9 mouse cellular contexts compared by ENCODE assay signal in genomic region chr6:38389671-38390070, GRCm38 (mm10). TPM values are rescaled to one million over a fixed set of nuclear protein-coding genes. Genes with fewer than 3 reads are reported as not detected.
A peak's percentile ranks its signal among the peaks of the same experiment; 100 is the strongest.
DNase-seq lines count a peak whose midpoint lies in the region; ATAC-seq and TF ChIP-seq lines count a peak whose summit lies in the region.
"Had no signal": no experiment of that assay in that cellular context is flagged by ENCODE, and none has a peak within 500 bp of the region (broad histone marks: within the 10 kb centered on the region; RNA-seq: fewer than 3 reads in every experiment).

No protein-coding gene starts in this region.

- H3K9ac ChIP-seq in liver, postnatal 0 days (replicated peaks), result no peak overlapping the region
- H3K9ac ChIP-seq: limb, embryonic 13.5 days had no signal

- no peaks in the 10 kb centered on the region for H3K9me3 ChIP-seq in liver, postnatal 0 days (ENCODE audit: low read length)
- H3K9me3 ChIP-seq: limb, embryonic 13.5 days had no signal

- H3K4me2 ChIP-seq in liver, postnatal 0 days (ENCODE audit: low read depth, low read length), result no peak overlapping the region
- H3K4me2 ChIP-seq: limb, embryonic 13.5 days had no signal

- H3K27ac ChIP-seq in gastrocnemius, adult 2 months, result no peak overlapping the region
- no peak overlapping the region for H3K27ac ChIP-seq in liver, postnatal 0 days (ENCODE audit: low read depth)
- H3K27ac ChIP-seq: limb, embryonic 13.5 days had no signal

- peak; percentile 58 for TF ChIP-seq CTCF in gastrocnemius, adult 2 months (IDR thresholded peaks at IDR 0.05)
- TF ChIP-seq CTCF in liver, postnatal 0 days (IDR thresholded peaks at IDR 0.05; ENCODE audit: low read depth), result peak; percentile 71

- no peaks in the 10 kb centered on the region for H3K27me3 ChIP-seq in liver, postnatal 0 days (ENCODE audit: insufficient read depth, low read length)
- H3K27me3 ChIP-seq: limb, embryonic 13.5 days had no signal

- no peaks in the 10 kb centered on the region for H3K36me3 ChIP-seq in liver, postnatal 0 days (replicated peaks; ENCODE audit: insufficient read depth, low read length)

- 70% methylated on average over 3 of the region's 3 CpGs for WGBS in liver, postnatal 0 days (ENCODE audit: insufficient replicate concordance)

- ATAC-seq in liver, postnatal 0 days, result no peak

- no peak for TF ChIP-seq EP300 in liver, postnatal 0 days (IDR thresholded peaks at IDR 0.05; ENCODE audit: low read depth)

- H3K4me3 ChIP-seq in gastrocnemius, adult 2 months, result no peak overlapping the region
- H3K4me3 ChIP-seq in liver, postnatal 0 days (ENCODE audit: low read depth, low read length), result no peak overlapping the region
- H3K4me3 ChIP-seq: limb, embryonic 13.5 days had no signal

- no peak for DNase-seq in gastrocnemius, adult 2 months
- no peak for DNase-seq in gastrocnemius, postnatal 10 days
- DNase-seq in A20 (ENCODE audit: low read depth, low spot score) (peak; percentile 70), R1 (ENCODE audit: low read depth, low spot score) (peak; percentile 74)
- DNase-seq in frontal cortex, postnatal 36 days (ENCODE audit: low spot score in 2 of 2), result peak; percentile 18 to 47
- peak; percentile 17 for DNase-seq in liver, postnatal 0 days
- peak; percentile 48 for DNase-seq in thymus, postnatal 4 days
- no peak for DNase-seq in yolk sac, embryonic 10.5 days (ENCODE audit: low spot score)

- intact Hi-C loops in gastrocnemius, adult 2 months (cut with DNase I), result no loop called here

- no peaks in the 10 kb centered on the region for H3K4me1 ChIP-seq in liver, postnatal 0 days (ENCODE audit: insufficient read depth)
- H3K4me1 ChIP-seq: limb, embryonic 13.5 days had no signal

RNA-seq across cellular contexts. Expression of gene Ttc26, which starts 8.4 kb away (rescaled TPM):
- total RNA-seq in gastrocnemius, adult 2 months (2021), result 1 to 10 TPM; 1.3 to 1.4 TPM
- total RNA-seq in gastrocnemius, postnatal 10 days (2021), result 1 to 10 TPM; 1.3 to 2.4 TPM
- polyA plus RNA-seq in liver, postnatal 0 days (2015; fragmentation: Nextera tagmentation; extraction: Ambion mirVana), result 0.11 and 0.16 TPM in 2 replicates

RNA-seq across cellular contexts. Expression of gene Zc3hav1, which starts 35.3 kb away (rescaled TPM):
- total RNA-seq in gastrocnemius, adult 2 months (2021), result 1 to 10 TPM; 6.4 to 6.7 TPM
- total RNA-seq in gastrocnemius, postnatal 10 days (2021), result 10 to 100 TPM in 1 of 2 experiments, 1 to 10 TPM in 1; 9.1 to 11.2 TPM
- polyA plus RNA-seq in liver, postnatal 0 days (2015; fragmentation: Nextera tagmentation; extraction: Ambion mirVana), result 14.7 and 16.6 TPM in 2 replicates

RNA-seq across cellular contexts. Expression of gene Ubn2, which starts 44.1 kb away (rescaled TPM):
- total RNA-seq in gastrocnemius, adult 2 months (2021), result 10 to 100 TPM; 25.4 to 25.7 TPM
- 10 to 100 TPM; 22.4 to 29.0 TPM for total RNA-seq in gastrocnemius, postnatal 10 days (2021)
- polyA plus RNA-seq in liver, postnatal 0 days (2015; fragmentation: Nextera tagmentation; extraction: Ambion mirVana), result 3.0 TPM in 2 replicates

Comparison
In these comparisons a context has a peak if more than half of its experiments do, and no peak if none do; other contexts are left out.
1. DNase-seq: peak in A20 (single experiment), R1 (single experiment), frontal cortex, postnatal 36 days (2 of 2), liver, postnatal 0 days (single experiment) and thymus, postnatal 4 days (single experiment); none in gastrocnemius, adult 2 months (single experiment), gastrocnemius, postnatal 10 days (single experiment) and yolk sac, embryonic 10.5 days (single experiment).